Mouse (Mus musculus): ENCODE results near the gene Tef.

DNA sequence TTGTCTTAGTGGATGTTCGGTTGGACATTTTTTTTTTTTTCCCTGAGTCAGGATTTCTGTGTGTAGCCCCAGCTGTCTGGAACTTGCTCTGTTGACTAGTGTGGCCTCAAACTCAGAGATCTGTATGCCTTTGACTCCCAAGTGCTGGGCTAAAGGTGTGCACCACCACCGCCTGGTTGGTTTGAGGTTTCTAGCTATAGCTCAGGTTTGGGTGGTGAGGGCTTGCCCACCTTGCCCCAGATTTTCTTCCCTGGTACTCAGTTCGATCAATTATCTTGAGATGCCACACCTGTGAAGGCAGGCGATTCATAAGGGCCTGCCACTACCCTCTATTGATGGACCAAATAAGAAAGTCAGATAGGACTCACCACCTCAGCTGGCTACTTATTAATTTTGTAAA lies 44.9 kb downstream of the Tef start:
- TF ChIP-seq POLR2A (IDR thresholded peaks at IDR 0.05; ENCODE audit: low read depth, low read length) (no peak), CTCF (conservative IDR thresholded peaks at IDR 0.05; ENCODE audit: insufficient read depth, insufficient read length, low read depth, low read length) (no peak)
